Mouse (Mus musculus) telencephalon, adult 2 months (tissue): Measurements from ENCODE around the gene 0610010K14Rik.

Source experiments
- DNase-seq: peaks from one replicate; pipeline ENCODE4 v3.0.0-alpha.2; 2011; ENCODE audit warnings: low read depth, low spot score

0610010K14Rik gene

GRCm38 (mm10) chr11:70216103-70216502 is 21.6 kb downstream of the 0610010K14Rik start:
- DNase-seq, result no peak

GRCm38 (mm10) chr11:70215301-70215700 is 22.4 kb downstream of the 0610010K14Rik start:
- DNase-seq, result no peak

- no peak for DNase-seq
These were observed 22.9 kb downstream of the 0610010K14Rik start for GRCm38 (mm10) chr11:70214856-70215209.

DNA sequence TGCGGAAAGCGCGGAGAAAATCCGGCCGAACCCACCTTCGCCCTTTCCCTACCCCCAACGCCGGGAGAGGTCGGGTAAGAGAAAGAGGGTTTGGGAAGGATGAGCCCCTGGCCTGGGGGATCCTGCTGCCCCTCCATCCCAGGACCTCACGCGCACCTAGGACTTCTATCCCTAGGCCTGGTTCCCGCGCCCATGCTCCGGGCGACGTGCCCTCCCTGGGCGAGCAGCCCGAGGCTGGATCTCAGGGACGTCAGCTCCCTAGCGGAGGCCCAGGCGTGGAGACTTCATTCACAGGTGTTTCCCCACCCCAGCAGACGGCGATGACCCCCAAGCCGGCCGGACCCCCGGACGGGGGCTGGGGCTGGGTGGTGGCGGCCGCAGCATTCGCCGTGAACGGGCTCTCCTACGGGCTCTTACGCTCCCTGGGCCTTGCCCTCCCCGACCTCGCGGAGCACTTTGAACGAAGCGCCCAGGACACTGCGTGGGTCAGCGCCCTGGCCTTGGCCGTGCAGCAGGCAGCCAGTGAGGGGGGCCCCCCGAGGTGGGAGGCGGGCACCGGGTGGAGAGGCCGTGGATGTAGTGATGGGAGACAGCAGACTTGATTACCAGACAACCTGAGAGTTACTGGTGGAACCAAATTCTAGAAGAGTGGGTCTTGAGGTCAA is 23.4 kb downstream of the 0610010K14Rik start:
- no peak for DNase-seq

GRCm38 (mm10) chr11:70213736-70214135 is 24.0 kb downstream of the 0610010K14Rik start:
- no peak for DNase-seq

GRCm38 (mm10) chr11:70212896-70213295 is 24.8 kb downstream of the 0610010K14Rik start:
- DNase-seq, result peak; percentile 66

GRCm38 (mm10) chr11:70212423-70212822 is 25.3 kb downstream of the 0610010K14Rik start, which contains the start of gene Slc16a11:
Slc16a11 (plus strand) TSS chr11:70212752.
- DNase-seq, result no peak

GRCm38 (mm10) chr11:70211972-70212371 is 25.7 kb downstream of the 0610010K14Rik start:
- no peak for DNase-seq

GRCm38 (mm10) chr11:70210681-70211080 is 27.0 kb downstream of the 0610010K14Rik start:
- DNase-seq, result no peak

DNA sequence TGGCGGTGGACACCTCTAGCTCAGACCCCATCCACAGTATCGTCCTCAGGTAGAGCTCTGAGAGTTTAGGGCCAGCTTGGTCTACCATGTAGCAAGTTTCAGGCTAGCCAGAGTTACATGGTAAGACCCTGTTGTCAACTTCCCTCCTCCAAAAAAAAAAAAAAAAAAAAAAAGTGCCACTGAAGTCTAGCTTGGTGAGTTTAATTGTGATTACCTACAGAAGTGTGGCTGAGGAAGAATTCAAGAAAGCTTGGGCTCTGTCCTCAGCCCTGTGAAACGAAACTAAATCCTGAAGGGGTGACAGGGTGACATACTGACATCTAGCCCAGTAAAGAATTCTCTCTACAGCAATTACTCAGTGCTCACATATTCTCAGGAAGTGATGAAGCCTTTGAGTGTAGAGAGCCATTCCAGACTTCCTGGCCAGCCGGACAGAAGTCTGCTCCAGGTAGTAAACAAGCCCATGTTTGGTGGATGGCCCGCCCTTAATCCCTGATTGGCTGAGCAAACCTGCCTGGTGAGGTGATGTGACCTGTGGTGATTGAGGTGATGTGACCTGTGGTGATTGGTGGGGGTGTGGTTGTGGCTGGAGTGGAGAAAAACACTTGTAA is 28.8 kb downstream of the 0610010K14Rik start:
- no peak for DNase-seq

GRCm38 (mm10) chr11:70207283-70207682 is 30.4 kb downstream of the 0610010K14Rik start:
- no peak for DNase-seq

- no peak for DNase-seq
These were observed 30.9 kb downstream of the 0610010K14Rik start for GRCm38 (mm10) chr11:70206801-70207200.

DNA sequence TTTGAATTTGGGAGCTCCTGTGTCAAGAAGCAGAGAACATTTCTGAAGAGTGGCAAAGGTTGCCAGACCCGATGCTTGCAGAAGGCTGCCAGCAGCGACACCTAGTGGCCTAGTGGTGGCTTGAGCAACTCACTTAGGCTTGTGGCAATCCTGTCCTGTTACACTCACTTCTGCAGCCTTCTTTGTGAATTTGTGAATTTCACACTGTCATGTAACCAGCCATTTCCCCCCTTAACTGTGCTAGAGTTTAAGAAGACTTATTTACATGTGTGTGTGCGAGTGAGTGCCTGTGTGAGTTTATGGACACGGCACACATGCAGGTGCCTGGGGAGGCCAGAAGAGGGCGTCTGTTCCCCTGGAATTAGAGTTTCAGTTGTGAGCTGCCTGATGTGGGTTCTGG is 36.0 kb downstream of the 0610010K14Rik start:
- no peak for DNase-seq

GRCm38 (mm10) chr11:70200036-70200608 is 37.6 kb downstream of the 0610010K14Rik start:
- DNase-seq, result no peak

GRCm38 (mm10) chr11:70199107-70199506 is 38.6 kb downstream of the 0610010K14Rik start:
- no peak for DNase-seq

- no peak for DNase-seq
These were observed 39.4 kb downstream of the 0610010K14Rik start for GRCm38 (mm10) chr11:70198332-70198731.

- DNase-seq, result no peak
These were observed 44.1 kb downstream of the 0610010K14Rik start for GRCm38 (mm10) chr11:70193354-70194285.

DNA sequence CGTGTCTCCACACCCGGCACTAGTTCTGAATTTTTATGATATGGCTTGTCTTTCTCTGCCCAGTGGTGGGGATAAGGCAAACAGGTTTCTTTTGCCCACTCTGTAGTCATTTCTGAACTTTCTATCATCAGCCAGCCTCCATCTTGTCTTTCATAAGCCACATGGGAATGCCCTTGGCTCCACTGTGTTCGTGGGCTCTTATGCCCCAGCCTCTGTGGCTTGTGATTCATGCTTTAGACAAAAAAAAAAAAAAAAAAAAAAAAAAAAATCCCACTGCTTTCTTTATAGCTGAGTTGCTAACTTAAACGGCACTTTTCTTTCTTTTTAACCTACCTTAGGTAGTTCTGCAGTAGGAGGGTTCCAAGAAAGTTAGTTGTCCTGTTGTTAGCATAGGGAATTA is 45.6 kb downstream of the 0610010K14Rik start:
- DNase-seq, result no peak

DNA sequence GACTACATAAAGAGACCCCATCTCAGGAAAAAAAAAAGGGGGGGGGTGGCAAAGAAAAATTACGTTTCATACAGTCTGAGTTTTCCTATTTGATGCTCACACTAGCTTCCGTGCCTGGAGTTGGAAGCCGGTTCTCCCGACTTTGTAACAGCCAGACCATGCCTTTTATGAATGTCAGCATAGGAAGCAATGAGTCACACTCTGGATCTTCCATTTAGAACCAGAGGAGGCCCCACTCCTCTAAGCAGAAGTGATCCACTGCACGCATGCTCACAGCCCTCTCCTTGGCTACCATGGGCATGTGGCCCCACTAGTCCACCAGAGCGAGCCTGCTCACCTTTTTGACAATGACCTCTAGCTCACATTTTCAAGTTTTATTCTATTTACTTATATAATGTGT is 46.5 kb downstream of the 0610010K14Rik start:
- DNase-seq, result no peak

DNA sequence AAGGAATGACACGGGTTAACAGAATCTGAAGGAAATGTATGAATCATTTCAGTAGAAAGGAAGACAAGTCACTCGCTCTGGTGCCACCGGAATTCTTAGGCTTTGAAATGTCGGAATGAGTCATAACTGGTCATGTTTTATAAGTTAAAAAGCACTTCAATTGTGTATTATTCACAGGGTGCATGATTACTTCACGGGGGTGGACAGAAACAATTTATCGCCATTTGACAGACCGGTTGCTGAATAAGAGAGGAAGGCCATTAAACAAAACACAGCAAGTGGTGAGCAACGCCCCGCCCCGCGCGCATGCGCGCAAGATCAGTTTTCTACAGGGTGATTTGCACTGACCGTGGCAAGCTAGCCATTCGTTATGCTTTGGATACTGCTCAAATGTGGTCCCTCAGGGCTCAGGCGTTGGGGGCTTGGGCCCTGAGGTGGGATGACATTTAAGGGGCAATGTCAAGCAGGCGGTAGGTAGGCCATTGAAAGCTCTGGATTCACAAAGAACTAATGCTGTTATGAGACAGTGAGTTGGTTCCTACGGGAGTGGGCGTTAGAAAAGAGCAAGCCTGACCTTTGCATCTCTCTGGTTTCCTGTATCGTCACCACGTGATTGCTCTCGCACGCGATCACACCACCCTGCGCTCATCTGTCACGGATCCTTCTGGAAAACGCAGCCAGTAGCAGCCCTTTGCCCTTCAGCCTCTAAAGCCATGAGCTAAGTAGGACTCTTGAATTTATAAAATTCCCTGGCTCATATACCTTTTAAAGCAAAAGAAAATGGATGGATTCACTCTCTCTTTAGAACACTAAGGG is 48.2 kb downstream of the 0610010K14Rik start:
- DNase-seq, result no peak
